Mouse (Mus musculus): ENCODE measurements around the gene Ddx10.

Ddx10 gene

DNA sequence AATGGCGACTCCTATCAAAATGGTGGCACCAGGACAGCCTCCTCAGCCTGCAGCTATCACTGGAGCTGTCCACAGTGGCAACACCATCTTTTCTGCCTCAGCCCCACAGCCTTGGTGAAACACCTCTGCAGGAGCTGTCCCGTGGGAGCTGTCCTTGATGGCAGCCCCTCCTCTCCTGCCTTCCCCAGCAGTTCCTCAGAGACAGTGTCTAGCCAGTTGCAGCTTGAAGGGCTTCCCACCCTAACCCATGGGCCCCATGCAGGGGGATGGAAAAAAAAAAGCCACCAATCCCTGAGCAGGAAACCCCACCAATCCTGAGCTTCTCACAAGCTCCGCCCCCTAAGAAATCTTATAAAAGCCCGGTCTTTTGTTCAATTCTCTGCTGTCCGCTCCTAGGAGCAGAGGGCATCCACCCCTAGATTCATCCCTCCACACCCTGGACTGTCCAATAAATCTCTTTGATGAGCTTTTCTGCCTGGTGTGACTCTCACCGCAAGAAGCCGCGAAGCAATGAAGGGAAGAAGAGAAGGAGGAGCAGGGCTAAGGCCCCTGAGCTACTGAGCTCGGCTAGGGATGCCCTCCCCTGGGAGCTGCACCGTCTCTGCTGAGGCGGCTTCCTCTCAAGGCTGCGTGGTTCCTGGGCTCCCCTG, 176.9 kb downstream of the Ddx10 start:
- ChIA-PET CTCF (interaction anchor here in 3 of 4 experiments (0.6 to 1.6 kb wide), 4 partner anchors 73 to 785 kb away, joined by 3 to 4 read pairs (median 3); no protein-coding TSS in a partner anchor), POLR2A (interaction anchor here in 2 of 4 experiments (0.8 to 1.2 kb wide), 6 partner anchors 9 to 785 kb away, joined by 3 to 5 read pairs (median 4); no protein-coding TSS in a partner anchor)

DNA sequence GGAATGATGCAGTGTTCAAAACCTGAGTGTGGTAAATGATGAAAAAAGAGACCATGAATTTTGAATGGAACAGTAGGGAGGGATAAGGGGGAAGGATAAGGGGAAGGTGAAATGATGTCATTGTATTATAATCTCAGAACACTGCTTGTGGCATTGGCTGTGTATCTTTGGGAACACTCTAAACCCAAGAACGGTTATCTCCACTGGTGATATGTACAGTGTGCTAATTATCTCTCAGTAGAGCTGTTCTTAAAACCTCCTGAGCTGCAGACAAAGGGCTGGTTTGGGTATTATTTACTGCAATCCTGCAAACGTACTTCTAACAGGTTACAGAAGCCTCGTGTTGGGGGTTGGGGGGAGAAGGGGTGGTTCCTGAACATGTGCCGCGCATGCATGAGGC, 179.7 kb downstream of the Ddx10 start:
- CTCF ChIA-PET = no interaction called here
- POLR2A ChIA-PET = no interaction called here

DNA sequence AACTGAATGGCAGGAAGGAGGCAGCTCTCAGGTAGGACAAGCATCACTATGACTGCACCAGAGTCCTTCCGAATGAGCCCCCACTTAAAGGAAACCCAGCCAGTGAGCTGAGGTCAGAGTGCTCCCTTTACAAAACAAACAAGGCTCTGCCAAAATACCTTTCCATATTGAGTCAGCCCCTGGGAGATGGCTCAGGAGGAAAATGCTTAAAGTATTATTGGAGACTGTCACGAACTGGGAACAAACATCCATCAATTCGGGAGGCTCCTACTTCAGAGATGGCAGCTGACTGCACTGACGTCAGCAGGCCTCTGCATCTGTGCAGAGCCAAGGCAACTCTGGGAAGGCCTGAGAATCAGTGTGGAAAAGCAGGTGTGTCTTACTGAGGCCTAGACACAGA, 181.4 kb downstream of the Ddx10 start:
- CTCF ChIA-PET = no interaction called here
- POLR2A ChIA-PET = no interaction called here

DNA sequence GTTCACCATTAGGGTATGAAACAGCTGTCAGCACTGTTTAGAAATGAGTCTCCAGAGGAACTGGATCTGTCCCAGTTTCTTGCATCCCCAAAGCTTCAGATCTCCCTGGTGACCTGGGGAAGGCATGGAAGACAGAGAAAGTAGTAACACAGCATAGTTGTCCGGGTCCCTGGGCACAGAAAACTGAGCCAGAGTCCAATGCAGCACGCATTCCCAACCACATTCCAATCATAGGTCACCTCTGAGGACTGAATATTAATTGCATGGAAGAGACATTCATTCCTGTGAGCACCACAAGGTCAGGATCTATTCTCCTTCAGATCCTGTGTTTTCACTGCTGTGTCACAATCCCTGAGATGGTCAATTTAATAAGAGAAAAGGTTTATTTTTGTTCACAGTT, 182.8 kb downstream of the Ddx10 start:
- POLR2A ChIA-PET = no interaction called here
- CTCF ChIA-PET = no interaction called here

DNA sequence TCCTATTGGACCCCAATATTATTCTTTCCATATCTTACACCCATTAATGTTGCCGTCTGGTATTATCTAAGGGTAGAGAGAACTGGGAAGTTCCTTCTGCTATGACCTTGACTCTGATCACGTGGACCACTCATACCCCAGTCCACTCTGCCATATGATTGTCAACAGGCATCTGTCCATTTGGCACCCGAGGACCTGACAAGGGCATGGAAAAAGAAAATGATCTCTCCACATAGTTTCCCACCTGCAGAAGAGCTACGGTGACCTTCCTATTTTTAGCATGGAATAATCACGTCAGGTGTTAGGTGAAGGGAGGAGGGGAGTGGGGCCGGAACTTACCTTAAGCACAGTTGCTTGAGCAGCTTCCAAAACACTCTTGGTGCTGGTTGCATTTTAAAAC, 183.3 kb downstream of the Ddx10 start:
- ChIA-PET CTCF (no interaction called here), POLR2A (no interaction called here)

DNA sequence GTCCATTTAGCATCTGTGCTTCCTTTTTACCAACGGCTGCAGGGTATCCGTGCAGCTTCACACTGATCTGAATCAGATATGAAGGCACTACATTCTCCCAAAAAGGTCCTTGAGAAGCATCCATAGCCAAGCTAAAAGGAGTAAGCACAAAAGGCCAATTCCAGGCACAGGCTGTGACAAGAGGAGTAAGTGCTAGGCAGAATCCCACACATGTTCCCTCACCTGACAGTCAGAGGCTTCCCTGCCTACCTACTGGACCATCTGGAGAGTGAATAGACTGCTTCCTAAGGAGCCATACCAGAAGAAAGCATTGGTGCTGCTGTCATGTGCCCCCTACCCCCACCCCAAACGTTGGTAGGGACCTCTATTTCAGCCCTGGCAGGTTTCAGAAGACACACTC, 192.5 kb downstream of the Ddx10 start:
- ChIA-PET CTCF (no interaction called here), POLR2A (no interaction called here)

Data from embryonic stem cell, embryonic (primary cell).